Mouse (Mus musculus) MEL (cell line): Measurements from ENCODE around the gene Pabpn1l. TPM values are rescaled to one million over a fixed set of nuclear protein-coding genes. Genes with fewer than 3 reads are reported as not detected.

Experiments used
- DNase-seq: peaks from one replicate; pipeline ENCODE4 v3.0.0; 2011; ENCODE audit warnings: low read depth, low spot score
- H3K27ac ChIP-seq: 2 replicates; pipeline ENCODE4 v1.5.1; 2012; ENCODE audit warnings: low read depth, mild to moderate bottlenecking, control low read depth, low read length, moderate library complexity; ENCODE audit not compliant: control insufficient read depth
- H3K27me3 ChIP-seq, 2 experiments: fragments of 150-350 bp in 1 of 2; sonication (generic) in 1 of 2; 2 replicates each; pipeline ENCODE4 v1.6.1; 2012; ENCODE audit warnings: low read length in 2 of 2, mild to moderate bottlenecking in 2 of 2, improper control_type of control experiment in 1 of 2, moderate library complexity in 1 of 2; ENCODE audit not compliant: insufficient read depth in 2 of 2, control insufficient read depth in 1 of 2
- H3K36me3 ChIP-seq, 2 experiments: 2 replicates each; pipeline ENCODE4 v1.6.1; 2012 to 2014; ENCODE audit warnings: low read length in 2 of 2, improper control_type of control experiment in 1 of 2, inconsistent platforms in 1 of 2, mild to moderate bottlenecking in 1 of 2; ENCODE audit not compliant: insufficient read depth in 2 of 2, control insufficient read depth in 1 of 2
- H3K4me1 ChIP-seq, 2 experiments: fragments of 150-350 bp in 1 of 2; sonication (generic) in 1 of 2; 2 replicates each; pipeline ENCODE4 v1.6.1; 2012; ENCODE audit warnings: low read length in 2 of 2, improper control_type of control experiment in 1 of 2, mild to moderate bottlenecking in 1 of 2; ENCODE audit not compliant: insufficient read depth in 2 of 2, control insufficient read depth in 1 of 2
- H3K4me3 ChIP-seq, 2 experiments: fragments of 150-350 bp in 1 of 2; sonication (generic) in 1 of 2; 2 replicates each; pipeline ENCODE4 v1.5.1; 2012; ENCODE audit warnings: low read depth in 2 of 2, low read length in 2 of 2, mild to moderate bottlenecking in 2 of 2, moderate library complexity in 2 of 2, control low read depth in 1 of 2, improper control_type of control experiment in 1 of 2; ENCODE audit not compliant: control insufficient read depth in 1 of 2, insufficient read depth in 1 of 2
- H3K79me2 ChIP-seq: 2 replicates; pipeline ENCODE4 v1.6.1; 2012; ENCODE audit warnings: mild to moderate bottlenecking, low read length, moderate library complexity; ENCODE audit not compliant: control insufficient read depth, poor library complexity, insufficient read depth
- H3K9ac ChIP-seq: 2 replicates; pipeline ENCODE4 v1.6.1; 2012; ENCODE audit warnings: low read depth, mild to moderate bottlenecking, control low read depth, low read length, moderate library complexity; ENCODE audit not compliant: control insufficient read depth, poor library complexity, severe bottlenecking
- H3K9me3 ChIP-seq: fragments of 150-350 bp; sonication (generic); replicated peaks from 2 replicates; pipeline ENCODE4 v1.6.1; 2012; ENCODE audit warnings: mild to moderate bottlenecking, low read length, improper control_type of control experiment, moderate library complexity; ENCODE audit not compliant: insufficient read depth
- BHLHE40 ChIP-seq: IDR thresholded peaks from 2 replicates; pipeline ENCODE4 v1.6.1; 2012; ENCODE audit warnings: low read depth, mild to moderate bottlenecking, inconsistent platforms, low read length, improper control_type of control experiment, borderline replicate concordance
- CHD1 ChIP-seq: IDR thresholded peaks from 2 replicates; pipeline ENCODE4 v1.6.1; 2012; ENCODE audit warnings: low read depth, mild to moderate bottlenecking, inconsistent platforms, low read length, improper control_type of control experiment
- CHD2 ChIP-seq: IDR thresholded peaks from 2 replicates; pipeline ENCODE4 v1.6.1; 2011; ENCODE audit warnings: low read length, improper control_type of control experiment
- CTCF ChIP-seq, 3 experiments: IDR thresholded peaks in 2 of 3; conservative IDR thresholded peaks in 1 of 3; 2 replicates each; pipeline ENCODE4 v1.5.1; 2011 to 2012; ENCODE audit warnings: low read length in 3 of 3, low read depth in 2 of 3, mild to moderate bottlenecking in 2 of 3, improper control_type of control experiment in 1 of 3, inconsistent platforms in 1 of 3, mixed read lengths in 1 of 3, moderate library complexity in 1 of 3; ENCODE audit not compliant: control insufficient read depth in 1 of 3, insufficient read depth in 1 of 3, poor library complexity in 1 of 3, severe bottlenecking in 1 of 3
- E2F4 ChIP-seq: IDR thresholded peaks from 2 replicates; pipeline ENCODE4 v1.6.1; 2011; ENCODE audit warnings: low read depth, low read length, improper control_type of control experiment, borderline replicate concordance
- ELF1 ChIP-seq: IDR thresholded peaks from 2 replicates; pipeline ENCODE4 v1.6.1; 2014; ENCODE audit warnings: low read depth, mild to moderate bottlenecking, inconsistent platforms, low read length, improper control_type of control experiment, moderate library complexity
- EP300 ChIP-seq, 2 experiments: IDR thresholded peaks; 2 replicates each; pipeline ENCODE4 v1.6.1; 2011; ENCODE audit warnings: improper control_type of control experiment in 2 of 2, low read length in 2 of 2, low read depth in 1 of 2, mild to moderate bottlenecking in 1 of 2
- ETS1 ChIP-seq: IDR thresholded peaks from 2 replicates; pipeline ENCODE4 v1.6.1; 2012; ENCODE audit warnings: low read depth, mild to moderate bottlenecking, inconsistent platforms, low read length, improper control_type of control experiment, moderate library complexity
- GABPA ChIP-seq: IDR thresholded peaks from 2 replicates; pipeline ENCODE4 v1.6.1; 2012; ENCODE audit warnings: low read depth, mild to moderate bottlenecking, inconsistent platforms, low read length, improper control_type of control experiment, moderate library complexity
- GATA1 ChIP-seq: IDR thresholded peaks from 2 replicates; pipeline ENCODE4 v1.6.1; 2011; ENCODE audit warnings: low read depth, low read length, improper control_type of control experiment
- HCFC1 ChIP-seq: IDR thresholded peaks from 2 replicates; pipeline ENCODE4 v1.6.1; 2012; ENCODE audit warnings: low read depth, mild to moderate bottlenecking, inconsistent platforms, low read length, improper control_type of control experiment, moderate library complexity
- JUND ChIP-seq: IDR thresholded peaks from 2 replicates; pipeline ENCODE4 v1.6.1; 2011; ENCODE audit warnings: low read depth, mild to moderate bottlenecking, improper control_type of control experiment, low read length
- KAT2A ChIP-seq: conservative IDR thresholded peaks from 2 replicates; pipeline ENCODE4 v1.6.1; 2012; ENCODE audit warnings: low read depth, low read length, improper control_type of control experiment, inconsistent platforms
- MAFK ChIP-seq: IDR thresholded peaks from 2 replicates; pipeline ENCODE4 v1.6.1; 2011; ENCODE audit warnings: low read depth, mild to moderate bottlenecking, low read length, improper control_type of control experiment, borderline replicate concordance
- MAX ChIP-seq: IDR thresholded peaks from 2 replicates; pipeline ENCODE4 v1.6.1; 2011; ENCODE audit warnings: low read length, improper control_type of control experiment
- MAZ ChIP-seq: IDR thresholded peaks from 2 replicates; pipeline ENCODE4 v1.6.1; 2012; ENCODE audit warnings: low read depth, mild to moderate bottlenecking, inconsistent platforms, low read length, improper control_type of control experiment
- MEF2A ChIP-seq: IDR thresholded peaks from 2 replicates; pipeline ENCODE4 v1.6.1; 2014; ENCODE audit warnings: low read depth, mild to moderate bottlenecking, inconsistent platforms, low read length, improper control_type of control experiment; ENCODE audit not compliant: poor library complexity, insufficient replicate concordance, severe bottlenecking; ENCODE audit errors: extremely low read depth
- MYB ChIP-seq: IDR thresholded peaks from 2 replicates; pipeline ENCODE4 v1.6.1; 2011; ENCODE audit warnings: mild to moderate bottlenecking, low read depth, low read length, improper control_type of control experiment
- MYC ChIP-seq: IDR thresholded peaks from 2 replicates; pipeline ENCODE4 v1.6.1; 2011; ENCODE audit warnings: low read depth, mild to moderate bottlenecking, low read length, improper control_type of control experiment, moderate library complexity
- NELFE ChIP-seq: IDR thresholded peaks from 2 replicates; pipeline ENCODE4 v1.6.1; 2011; ENCODE audit warnings: low read depth, low read length, improper control_type of control experiment
- NRF1 ChIP-seq: IDR thresholded peaks from 2 replicates; pipeline ENCODE4 v1.6.1; 2014; ENCODE audit warnings: low read depth, mild to moderate bottlenecking, inconsistent platforms, low read length, improper control_type of control experiment, moderate library complexity; ENCODE audit not compliant: poor library complexity, insufficient read depth, severe bottlenecking
- POLR2A ChIP-seq, 2 experiments: IDR thresholded peaks; 2 replicates each; pipeline ENCODE4 v1.6.1; 2011 to 2012; ENCODE audit warnings: low read length in 2 of 2, mild to moderate bottlenecking in 2 of 2, control low read depth in 1 of 2, improper control_type of control experiment in 1 of 2, low read depth in 1 of 2, moderate library complexity in 1 of 2; ENCODE audit not compliant: control insufficient read depth in 1 of 2, insufficient read depth in 1 of 2, poor library complexity in 1 of 2
- POLR2AphosphoS5 ChIP-seq: IDR thresholded peaks from 2 replicates; pipeline ENCODE4 v1.6.1; 2012; ENCODE audit warnings: low read depth, borderline replicate concordance, mild to moderate bottlenecking, inconsistent platforms, low read length, moderate library complexity, mixed read lengths
- RAD21 ChIP-seq: IDR thresholded peaks from 2 replicates; pipeline ENCODE4 v1.6.1; 2011; ENCODE audit warnings: mild to moderate bottlenecking, low read depth, low read length, improper control_type of control experiment
- RCOR1 ChIP-seq: IDR thresholded peaks from 2 replicates; pipeline ENCODE4 v1.6.1; 2012; ENCODE audit warnings: low read depth, mild to moderate bottlenecking, inconsistent platforms, low read length, improper control_type of control experiment
- SIN3A ChIP-seq: IDR thresholded peaks from 2 replicates; pipeline ENCODE4 v1.6.1; 2012; ENCODE audit warnings: low read length, improper control_type of control experiment, inconsistent platforms
- SMC3 ChIP-seq: IDR thresholded peaks from 2 replicates; pipeline ENCODE4 v1.6.1; 2011; ENCODE audit warnings: low read depth, low read length, improper control_type of control experiment
- TAL1 ChIP-seq: IDR thresholded peaks from 2 replicates; pipeline ENCODE4 v1.6.1; 2012; ENCODE audit warnings: mild to moderate bottlenecking, inconsistent platforms, low read length, moderate library complexity, mixed read lengths
- TBP ChIP-seq: IDR thresholded peaks from 2 replicates; pipeline ENCODE4 v1.8.0; 2011; ENCODE audit warnings: low read depth, low read length, improper control_type of control experiment
- TCF12 ChIP-seq: IDR thresholded peaks from 2 replicates; pipeline ENCODE4 v1.6.1; 2014; ENCODE audit warnings: low read depth, mild to moderate bottlenecking, inconsistent platforms, low read length, improper control_type of control experiment, moderate library complexity
- UBTF ChIP-seq: IDR thresholded peaks from 2 replicates; pipeline ENCODE4 v1.6.1; 2012; ENCODE audit warnings: low read depth, mild to moderate bottlenecking, inconsistent platforms, low read length, improper control_type of control experiment, moderate library complexity, borderline replicate concordance; ENCODE audit not compliant: insufficient read depth
- USF2 ChIP-seq, 2 experiments: IDR thresholded peaks; 2 replicates each; pipeline ENCODE4 v1.6.1; 2011 to 2012; ENCODE audit warnings: improper control_type of control experiment in 2 of 2, low read length in 2 of 2, borderline replicate concordance in 1 of 2, inconsistent platforms in 1 of 2, low read depth in 1 of 2, mild to moderate bottlenecking in 1 of 2; ENCODE audit not compliant: insufficient read depth in 1 of 2
- ZKSCAN1 ChIP-seq: IDR thresholded peaks from 2 replicates; pipeline ENCODE4 v1.6.1; 2012; ENCODE audit warnings: low read depth, mild to moderate bottlenecking, inconsistent platforms, low read length, improper control_type of control experiment, moderate library complexity
- ZMIZ1 ChIP-seq: IDR thresholded peaks from 2 replicates; pipeline ENCODE4 v1.6.1; 2012; ENCODE audit warnings: low read depth, mild to moderate bottlenecking, inconsistent platforms, low read length, improper control_type of control experiment, moderate library complexity
- ZNF384 ChIP-seq: IDR thresholded peaks from 2 replicates; pipeline ENCODE4 v1.6.1; 2012; ENCODE audit warnings: low read depth, mild to moderate bottlenecking, inconsistent platforms, low read length, improper control_type of control experiment
- polyA plus RNA-seq, 2 experiments: library from polyadenylated mRNA; stranded (reverse) in 1 of 2; unstranded in 1 of 2; fragments of >175 nt in 1 of 2; fragments of >200 nt in 1 of 2; gene quantifications; 2 replicates each; pipeline versions ENCODE4 v1.2.1 to v1.2.4; 2012; ENCODE audit warnings: low replicate concordance in 2 of 2, low read depth in 1 of 2; ENCODE audit not compliant: insufficient read length in 2 of 2, insufficient read depth in 1 of 2, missing spikeins in 1 of 2
- total RNA-seq: library from RNA; depleted of rRNA; stranded (reverse); fragments of 300-350 nt; gene quantifications from 2 replicates; pipeline ENCODE4 v1.2.3, GENCODE M21; 2012

Pabpn1l gene
- total and polyA plus RNA-seq, 3 experiments, result 0.15 TPM; not detected in 2

DNA sequence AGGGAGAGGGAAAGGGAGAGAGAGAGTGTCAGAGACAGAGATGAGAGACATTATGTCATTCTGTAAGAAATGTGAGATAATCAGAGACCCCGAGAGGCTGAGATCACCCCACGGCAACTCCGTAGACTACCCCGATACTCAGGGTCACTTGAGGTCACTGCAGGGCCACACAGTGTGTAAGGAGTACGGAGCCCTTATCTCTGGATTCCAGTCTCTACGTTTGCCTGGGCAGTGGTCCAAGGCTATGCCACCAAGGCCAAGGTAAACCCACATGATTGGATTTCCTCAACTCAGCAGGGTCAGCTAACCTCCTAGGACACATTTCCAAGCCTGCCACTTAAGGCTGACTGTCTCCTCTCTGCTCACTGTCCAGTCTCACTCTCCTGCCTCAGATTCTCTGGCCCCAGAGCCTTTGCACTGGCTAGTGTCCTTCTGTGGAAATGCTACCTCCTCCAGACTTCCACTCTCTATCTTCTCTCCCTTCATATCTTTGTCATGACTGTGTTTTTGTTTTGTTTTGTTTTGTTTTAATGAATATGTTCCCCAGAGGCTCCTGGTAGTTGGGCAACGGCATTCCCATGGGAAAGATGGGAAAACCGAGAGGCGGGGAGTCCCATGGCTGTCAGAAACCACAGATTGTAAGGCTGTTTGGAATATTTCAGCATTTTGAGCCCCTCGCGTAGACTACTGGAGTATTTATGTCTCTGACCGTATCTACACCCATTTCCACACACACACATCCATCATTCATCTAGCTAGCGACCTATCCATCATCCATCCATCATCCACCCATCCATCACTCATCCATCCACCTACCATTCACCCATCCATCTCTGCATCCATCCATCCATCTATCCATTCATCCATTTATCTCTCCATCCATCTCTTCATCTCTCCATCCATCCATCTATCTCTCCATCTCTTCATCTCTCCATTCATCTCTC is 33.8 kb upstream of the Pabpn1l start:
- Histone ChIP-seq H3K79me2 (peaks cover 55% of the 10 kb centered on the region), H3K9me3 (no peaks in the 10 kb centered on the region), H3K4me1 (peaks cover 12 to 26% of the 10 kb centered on the region in 2 experiments), H3K36me3 (peaks cover 18 to 29% of the 10 kb centered on the region in 2 experiments), H3K4me3 (no peak overlapping the region), H3K9ac (no peak overlapping the region), H3K27me3 (no peaks in the 10 kb centered on the region), H3K27ac (peak overlapping the region; percentile 26)
- DNase-seq, result peak; percentile 62
- TF ChIP-seq POLR2A (IDR thresholded peaks at IDR 0.05; ENCODE audit: control insufficient read depth in 1 of 2, insufficient read depth in 1 of 2, low read depth in 1 of 2, low read length in 2 of 2, poor library complexity in 1 of 2) (peak in 1 of 2 experiments; percentile 51; a peak in 2 of 4 replicates), SMC3 (no peak; the same call in 1 of the 2 replicates), BHLHE40 (no peak), MEF2A (peak; percentile 45; the same call in 1 of the 2 replicates), MYC (no peak), ZNF384 (no peak), KAT2A (no peak), TAL1 (peak; percentile 72), TCF12 (peak; percentile 83), ETS1 (peak; percentile 75), RAD21 (no peak), CHD1 (no peak), ELF1 (no peak), HCFC1 (no peak), JUND (no peak), NRF1 (no peak), MAFK (no peak), TBP (no peak), GATA1 (peak; percentile 66), ZMIZ1 (no peak), RCOR1 (no peak), USF2 (IDR thresholded peaks at IDR 0.05; ENCODE audit: borderline replicate concordance in 1 of 2, insufficient read depth in 1 of 2, low read depth in 1 of 2, low read length in 2 of 2) (no peak), SIN3A (no peak), CTCF (IDR thresholded peaks at IDR 0.05 in 2 of 3, conservative IDR thresholded peaks at IDR 0.05 in 1 of 3; ENCODE audit: control insufficient read depth in 1 of 3, insufficient read depth in 1 of 3, low read depth in 2 of 3, low read length in 3 of 3, poor library complexity in 1 of 3, severe bottlenecking in 1 of 3) (no peak; a peak in 1 of 6 replicates), GABPA (no peak), CHD2 (no peak), UBTF (no peak), E2F4 (no peak), ZKSCAN1 (no peak), MAX (no peak; the same call in 1 of the 2 replicates), NELFE (no peak), EP300 (IDR thresholded peaks at IDR 0.05; ENCODE audit: low read depth in 1 of 2, low read length in 2 of 2) (peak; percentile 70 to 83), MYB (peak; percentile 6; the same call in 1 of the 2 replicates), MAZ (no peak), POLR2AphosphoS5 (0 out of 2 replicates have a peak, but pooled peaks have one; percentile 55)
